Mouse (Mus musculus): ENCODE results near the gene Cldn4.

- TF ChIP-seq ZC3H11A (IDR thresholded peaks at IDR 0.05; ENCODE audit: borderline replicate concordance, low read depth, low read length) (no peak), ZNF384 (IDR thresholded peaks at IDR 0.05; ENCODE audit: low read depth, low read length) (no peak), CHD2 (IDR thresholded peaks at IDR 0.05; ENCODE audit: low read depth, low read length) (no peak), MAFK (IDR thresholded peaks at IDR 0.05; ENCODE audit: insufficient read depth, low read depth, low read length) (no peak), HCFC1 (IDR thresholded peaks at IDR 0.05; ENCODE audit: borderline replicate concordance, insufficient read depth, low read length) (no peak)
These were observed 49.1 kb downstream of the Cldn4 start for GRCm38 (mm10) chr5:134897596-134897995.

Measured in ES-E14 (cell line).